Mouse (Mus musculus): ENCODE results near the gene Camkv. TPM values are rescaled to one million over a fixed set of nuclear protein-coding genes. Genes with fewer than 3 reads are reported as not detected.

Camkv gene
- polyA plus RNA-seq, 1 experiment from 2014 or later, result 3.6 TPM

GRCm38 (mm10) chr9:107914764-107915420 lies 20.6 kb upstream of the Camkv start:
- Histone ChIP-seq H3K27me3 (ENCODE audit: control insufficient read depth, insufficient read depth, low read length) (no peaks in the 10 kb centered on the region), H3K27ac (ENCODE audit: low read depth, low read length) (no peak overlapping the region), H3K4me3 (ENCODE audit: low read depth, low read length) (no peak overlapping the region), H3K4me1 (replicated peaks; ENCODE audit: control insufficient read depth, insufficient read depth, low read length) (no peaks in the 10 kb centered on the region), H3K4me2 (replicated peaks; ENCODE audit: low read depth, low read length) (no peak overlapping the region), H3K36me3 (ENCODE audit: control insufficient read depth, insufficient read depth, low read length) (no peaks in the 10 kb centered on the region), H3K9me3 (ENCODE audit: control insufficient read depth, low read length) (no peaks in the 10 kb centered on the region), H3K9ac (ENCODE audit: low read depth, low read length) (no peak overlapping the region)
- ATAC-seq (ENCODE audit: low FRiP score), result no peak
- DNase-seq (ENCODE audit: low spot score), result no peak
- WGBS, result 84% methylated on average over 16 of the region's 16 CpGs

- Histone ChIP-seq H3K4me3 (ENCODE audit: low read depth, low read length) (no peak overlapping the region), H3K4me2 (replicated peaks; ENCODE audit: low read depth, low read length) (no peak overlapping the region), H3K9me3 (ENCODE audit: control insufficient read depth, low read length) (no peaks in the 10 kb centered on the region), H3K27me3 (ENCODE audit: control insufficient read depth, insufficient read depth, low read length) (no peaks in the 10 kb centered on the region), H3K36me3 (ENCODE audit: control insufficient read depth, insufficient read depth, low read length) (no peaks in the 10 kb centered on the region), H3K9ac (ENCODE audit: low read depth, low read length) (no peak overlapping the region), H3K27ac (ENCODE audit: low read depth, low read length) (no peak overlapping the region), H3K4me1 (replicated peaks; ENCODE audit: control insufficient read depth, insufficient read depth, low read length) (no peaks in the 10 kb centered on the region)
- 42% methylated on average over 13 of the region's 13 CpGs for WGBS
- DNase-seq (ENCODE audit: low spot score) (peak; percentile 39), ATAC-seq (ENCODE audit: low FRiP score) (no peak)
Measured at GRCm38 (mm10) chr9:107917895-107918608, 17.4 kb upstream of the Camkv start.

- H3K4me1 ChIP-seq (replicated peaks; ENCODE audit: control insufficient read depth, insufficient read depth, low read length), result no peaks in the 10 kb centered on the region
Measured at GRCm38 (mm10) chr9:107918884-107919283, 16.6 kb upstream of the Camkv start.

GRCm38 (mm10) chr9:107919441-107919840 lies 16.0 kb upstream of the Camkv start:
- DNase-seq (ENCODE audit: low spot score) (no peak), ATAC-seq (ENCODE audit: low FRiP score) (no peak)
- no peaks in the 10 kb centered on the region for H3K27me3 ChIP-seq (ENCODE audit: control insufficient read depth, insufficient read depth, low read length)
- H3K9ac ChIP-seq (ENCODE audit: low read depth, low read length), result no peak overlapping the region
- H3K4me3 ChIP-seq (ENCODE audit: low read depth, low read length), result no peak overlapping the region
- H3K4me2 ChIP-seq (replicated peaks; ENCODE audit: low read depth, low read length), result no peak overlapping the region
- H3K4me1 ChIP-seq (replicated peaks; ENCODE audit: control insufficient read depth, insufficient read depth, low read length), result no peaks in the 10 kb centered on the region
- H3K27ac ChIP-seq (ENCODE audit: low read depth, low read length), result no peak overlapping the region
- H3K36me3 ChIP-seq (ENCODE audit: control insufficient read depth, insufficient read depth, low read length), result no peaks in the 10 kb centered on the region
- WGBS, result 83% methylated on average over 5 of the region's 5 CpGs
- H3K9me3 ChIP-seq (ENCODE audit: control insufficient read depth, low read length), result no peaks in the 10 kb centered on the region

More at GRCm38 (mm10) chr9:107918884-107919283, 16.6 kb upstream of the Camkv start:
- Histone ChIP-seq H3K4me2 (replicated peaks; ENCODE audit: low read depth, low read length) (no peak overlapping the region; the same call in 1 of the 2 replicates), H3K4me3 (ENCODE audit: low read depth, low read length) (no peak overlapping the region), H3K27ac (ENCODE audit: low read depth, low read length) (no peak overlapping the region), H3K9ac (ENCODE audit: low read depth, low read length) (no peak overlapping the region), H3K36me3 (ENCODE audit: control insufficient read depth, insufficient read depth, low read length) (no peaks in the 10 kb centered on the region), H3K9me3 (ENCODE audit: control insufficient read depth, low read length) (no peaks in the 10 kb centered on the region), H3K27me3 (ENCODE audit: control insufficient read depth, insufficient read depth, low read length) (no peaks in the 10 kb centered on the region)
- no peak for ATAC-seq (ENCODE audit: low FRiP score)
- 83% methylated on average over 6 of the region's 6 CpGs for WGBS
- no peak for DNase-seq (ENCODE audit: low spot score)

GRCm38 (mm10) chr9:107923021-107923420 lies 12.5 kb upstream of the Camkv start:
- H3K4me1 ChIP-seq (replicated peaks; ENCODE audit: control insufficient read depth, insufficient read depth, low read length), result no peaks in the 10 kb centered on the region

GRCm38 (mm10) chr9:107923956-107924355 lies 11.5 kb upstream of the Camkv start:
- ATAC-seq (ENCODE audit: low FRiP score) (no peak), DNase-seq (ENCODE audit: low spot score) (no peak)
- 56% methylated on average over 6 of the region's 6 CpGs for WGBS
- no peak overlapping the region for H3K9ac ChIP-seq (ENCODE audit: low read depth, low read length)
- H3K4me3 ChIP-seq (ENCODE audit: low read depth, low read length), result no peak overlapping the region
- H3K4me1 ChIP-seq (replicated peaks; ENCODE audit: control insufficient read depth, insufficient read depth, low read length), result no peaks in the 10 kb centered on the region
- no peaks in the 10 kb centered on the region for H3K27me3 ChIP-seq (ENCODE audit: control insufficient read depth, insufficient read depth, low read length)
- H3K9me3 ChIP-seq (ENCODE audit: control insufficient read depth, low read length), result no peaks in the 10 kb centered on the region
- no peaks in the 10 kb centered on the region for H3K36me3 ChIP-seq (ENCODE audit: control insufficient read depth, insufficient read depth, low read length)
- no peak overlapping the region for H3K27ac ChIP-seq (ENCODE audit: low read depth, low read length)
- no peak overlapping the region for H3K4me2 ChIP-seq (replicated peaks; ENCODE audit: low read depth, low read length)

More at GRCm38 (mm10) chr9:107923021-107923420, 12.5 kb upstream of the Camkv start:
- Histone ChIP-seq H3K4me3 (ENCODE audit: low read depth, low read length) (no peak overlapping the region), H3K36me3 (ENCODE audit: control insufficient read depth, insufficient read depth, low read length) (no peaks in the 10 kb centered on the region), H3K9ac (ENCODE audit: low read depth, low read length) (no peak overlapping the region), H3K27ac (ENCODE audit: low read depth, low read length) (no peak overlapping the region), H3K4me2 (replicated peaks; ENCODE audit: low read depth, low read length) (no peak overlapping the region), H3K27me3 (ENCODE audit: control insufficient read depth, insufficient read depth, low read length) (no peaks in the 10 kb centered on the region), H3K9me3 (ENCODE audit: control insufficient read depth, low read length) (no peaks in the 10 kb centered on the region)
- WGBS, result 36% methylated on average over 7 of the region's 7 CpGs
- ATAC-seq (ENCODE audit: low FRiP score) (no peak), DNase-seq (ENCODE audit: low spot score) (peak; percentile 45)

- H3K4me1 ChIP-seq (replicated peaks; ENCODE audit: control insufficient read depth, insufficient read depth, low read length), result no peaks in the 10 kb centered on the region
- no peak for ATAC-seq (ENCODE audit: low FRiP score)
- H3K27me3 ChIP-seq (ENCODE audit: control insufficient read depth, insufficient read depth, low read length), result no peaks in the 10 kb centered on the region
- no peak overlapping the region for H3K4me2 ChIP-seq (replicated peaks; ENCODE audit: low read depth, low read length)
- no peak for DNase-seq (ENCODE audit: low spot score)
- 16% methylated on average over 3 of the region's 3 CpGs for WGBS
- H3K9ac ChIP-seq (ENCODE audit: low read depth, low read length), result no peak overlapping the region
- H3K36me3 ChIP-seq (ENCODE audit: control insufficient read depth, insufficient read depth, low read length), result no peaks in the 10 kb centered on the region
- H3K9me3 ChIP-seq (ENCODE audit: control insufficient read depth, low read length), result no peaks in the 10 kb centered on the region
- H3K27ac ChIP-seq (ENCODE audit: low read depth, low read length), result no peak overlapping the region
- H3K4me3 ChIP-seq (ENCODE audit: low read depth, low read length), result no peak overlapping the region
Measured at GRCm38 (mm10) chr9:107925251-107925650, 10.2 kb upstream of the Camkv start.

- H3K9me3 ChIP-seq (ENCODE audit: control insufficient read depth, low read length), result no peaks in the 10 kb centered on the region
- H3K4me3 ChIP-seq (ENCODE audit: low read depth, low read length), result no peak overlapping the region
- no peak for DNase-seq (ENCODE audit: low spot score)
- ATAC-seq (ENCODE audit: low FRiP score), result no peak
- no peak overlapping the region for H3K27ac ChIP-seq (ENCODE audit: low read depth, low read length)
- H3K36me3 ChIP-seq (ENCODE audit: control insufficient read depth, insufficient read depth, low read length), result no peaks in the 10 kb centered on the region
- no peak overlapping the region for H3K9ac ChIP-seq (ENCODE audit: low read depth, low read length)
- no peaks in the 10 kb centered on the region for H3K27me3 ChIP-seq (ENCODE audit: control insufficient read depth, insufficient read depth, low read length)
- no peak overlapping the region for H3K4me2 ChIP-seq (replicated peaks; ENCODE audit: low read depth, low read length)
- H3K4me1 ChIP-seq (replicated peaks; ENCODE audit: control insufficient read depth, insufficient read depth, low read length), result no peaks in the 10 kb centered on the region
- WGBS, result 63% methylated on average over 9 of the region's 9 CpGs
Measured at GRCm38 (mm10) chr9:107926920-107927420, 8.5 kb upstream of the Camkv start.

GRCm38 (mm10) chr9:107927749-107928148 lies 7.7 kb upstream of the Camkv start:
- Histone ChIP-seq H3K9ac (ENCODE audit: low read depth, low read length) (no peak overlapping the region), H3K4me1 (replicated peaks; ENCODE audit: control insufficient read depth, insufficient read depth, low read length) (0 out of 2 replicates have a peak, but pooled peaks cover 3% of the 10 kb centered on the region), H3K27ac (ENCODE audit: low read depth, low read length) (no peak overlapping the region), H3K36me3 (ENCODE audit: control insufficient read depth, insufficient read depth, low read length) (no peaks in the 10 kb centered on the region), H3K27me3 (ENCODE audit: control insufficient read depth, insufficient read depth, low read length) (no peaks in the 10 kb centered on the region), H3K4me2 (replicated peaks; ENCODE audit: low read depth, low read length) (no peak overlapping the region), H3K9me3 (ENCODE audit: control insufficient read depth, low read length) (no peaks in the 10 kb centered on the region), H3K4me3 (ENCODE audit: low read depth, low read length) (no peak overlapping the region)
- ATAC-seq (ENCODE audit: low FRiP score) (no peak), DNase-seq (ENCODE audit: low spot score) (no peak)
- 84% methylated on average over 5 of the region's 5 CpGs for WGBS

Data from hindbrain, embryonic 11.5 days (tissue).